Comparison of ENCODE assay signal across 24 mouse cellular contexts in genomic region chr19:45631584-45631983, GRCm38 (mm10). TPM values are rescaled to one million over a fixed set of nuclear protein-coding genes. Genes with fewer than 3 reads are reported as not detected.
DNase-seq lines count a peak whose midpoint lies in the region; ATAC-seq and TF ChIP-seq lines count a peak whose summit lies in the region.
"Had no signal": no experiment of that assay in that cellular context is flagged by ENCODE, and none has a peak within 500 bp of the region (broad histone marks: within the 10 kb centered on the region; RNA-seq: fewer than 3 reads in every experiment).

No protein-coding gene starts in this region.

- no peak overlapping the region for H3K4me3 ChIP-seq in embryonic facial prominence, embryonic 13.5 days
- no peak overlapping the region for H3K4me3 ChIP-seq in embryonic facial prominence, embryonic 10.5 days
- H3K4me3 ChIP-seq in heart, embryonic 16.5 days (ENCODE audit: low read length): no peak overlapping the region
- no peak overlapping the region for H3K4me3 ChIP-seq in liver, postnatal 0 days (ENCODE audit: low read depth, low read length)
- H3K4me3 ChIP-seq: embryonic facial prominence, embryonic 15.5 days; hindbrain, embryonic 10.5 days; layer of hippocampus, adult 2 months; limb, embryonic 15.5 days; neural tube, embryonic 13.5 days; stomach, embryonic 15.5 days had no signal

- H3K4me2 ChIP-seq in embryonic facial prominence, embryonic 13.5 days: no peak overlapping the region
- H3K4me2 ChIP-seq in heart, embryonic 16.5 days (ENCODE audit: low read depth, low read length): peak overlapping the region; percentile 23
- H3K4me2 ChIP-seq in liver, postnatal 0 days (ENCODE audit: low read depth, low read length): no peak overlapping the region
- H3K4me2 ChIP-seq: embryonic facial prominence, embryonic 15.5 days; limb, embryonic 15.5 days; neural tube, embryonic 13.5 days; stomach, embryonic 15.5 days had no signal

- H3K27ac ChIP-seq in embryonic facial prominence, embryonic 13.5 days: no peak overlapping the region
- H3K27ac ChIP-seq in embryonic facial prominence, embryonic 10.5 days (replicated peaks): no peak overlapping the region
- peak overlapping the region; percentile 74 for H3K27ac ChIP-seq in heart, embryonic 16.5 days (ENCODE audit: low read length)
- no peak overlapping the region for H3K27ac ChIP-seq in liver, postnatal 0 days (ENCODE audit: low read depth)
- H3K27ac ChIP-seq: embryonic facial prominence, embryonic 15.5 days; hindbrain, embryonic 10.5 days; kidney, postnatal 0 days; layer of hippocampus, adult 2 months; limb, embryonic 15.5 days; neural tube, embryonic 13.5 days; stomach, embryonic 15.5 days had no signal

- peaks cover 61% of the 10 kb centered on the region for H3K36me3 ChIP-seq in embryonic facial prominence, embryonic 13.5 days
- peaks cover 29% of the 10 kb centered on the region for H3K36me3 ChIP-seq in embryonic facial prominence, embryonic 10.5 days (replicated peaks)
- peaks cover 19% of the 10 kb centered on the region for H3K36me3 ChIP-seq in heart, embryonic 16.5 days (ENCODE audit: control insufficient read depth, insufficient read depth)
- H3K36me3 ChIP-seq in liver, postnatal 0 days (replicated peaks; ENCODE audit: insufficient read depth, low read length): peaks cover 13% of the 10 kb centered on the region
- H3K36me3 ChIP-seq: hindbrain, embryonic 10.5 days had no signal

- no peaks in the 10 kb centered on the region; the same call in 1 of the 2 replicates for H3K4me1 ChIP-seq in embryonic facial prominence, embryonic 13.5 days
- H3K4me1 ChIP-seq in embryonic facial prominence, embryonic 10.5 days: peaks cover 21% of the 10 kb centered on the region
- H3K4me1 ChIP-seq in heart, embryonic 16.5 days (ENCODE audit: control insufficient read depth, insufficient read depth, low read length): peaks cover 17% of the 10 kb centered on the region
- peaks cover 12% of the 10 kb centered on the region for H3K4me1 ChIP-seq in liver, postnatal 0 days (ENCODE audit: insufficient read depth)
- H3K4me1 ChIP-seq: embryonic facial prominence, embryonic 15.5 days; limb, embryonic 15.5 days; stomach, embryonic 15.5 days had no signal

- 0 out of 2 replicates have a peak overlapping the region, but pooled peaks have one; percentile 32 for H3K9ac ChIP-seq in embryonic facial prominence, embryonic 13.5 days
- H3K9ac ChIP-seq in heart, embryonic 16.5 days (ENCODE audit: low read length): peak overlapping the region; percentile 28; the same call in 1 of the 2 replicates
- no peak overlapping the region for H3K9ac ChIP-seq in liver, postnatal 0 days (replicated peaks)
- H3K9ac ChIP-seq: embryonic facial prominence, embryonic 15.5 days; limb, embryonic 15.5 days; neural tube, embryonic 13.5 days; stomach, embryonic 15.5 days had no signal

- no peak for DNase-seq in embryonic facial prominence, embryonic 10.5 days (ENCODE audit: low spot score)
- DNase-seq in heart, adult 8-10 months (ENCODE audit: low spot score): no peak
- peak; percentile 51 for DNase-seq in liver
- no peak for DNase-seq in liver, postnatal 0 days
- DNase-seq in right cerebral cortex, postnatal 14 days: no peak
- DNase-seq in cerebellum, adult 9-10 months: no peak
- DNase-seq: adrenal gland, adult 2 months; cerebellum, adult 11 months; cerebellum, postnatal 14 days; gastrocnemius, postnatal 36 days; kidney, adult 11 months; midbrain, embryonic 14.5 days; right cerebral cortex, postnatal 25 days had no signal

- H3K27me3 ChIP-seq in embryonic facial prominence, embryonic 13.5 days: no peaks in the 10 kb centered on the region
- H3K27me3 ChIP-seq in embryonic facial prominence, embryonic 10.5 days (replicated peaks; ENCODE audit: low read depth, poor library complexity, severe bottlenecking): no peaks in the 10 kb centered on the region
- no peaks in the 10 kb centered on the region for H3K27me3 ChIP-seq in heart, embryonic 16.5 days (ENCODE audit: control insufficient read depth, insufficient read depth, low read length)
- no peaks in the 10 kb centered on the region for H3K27me3 ChIP-seq in liver, postnatal 0 days (ENCODE audit: insufficient read depth, low read length)
- H3K27me3 ChIP-seq: embryonic facial prominence, embryonic 15.5 days; limb, embryonic 15.5 days; stomach, embryonic 15.5 days had no signal

- 44% methylated on average over 3 of the region's 3 CpGs for WGBS in embryonic facial prominence, embryonic 13.5 days
- 38% methylated on average over 3 of the region's 3 CpGs for WGBS in embryonic facial prominence, embryonic 10.5 days
- 9% methylated on average over 3 of the region's 3 CpGs for WGBS in heart, embryonic 16.5 days
- 19% methylated on average over 3 of the region's 3 CpGs for WGBS in liver, postnatal 0 days (ENCODE audit: insufficient replicate concordance)

- ATAC-seq in embryonic facial prominence, embryonic 13.5 days (ENCODE audit: insufficient number of reproducible peaks, insufficient read depth, low FRiP score, low TSS enrichment, low read depth): no peak
- ATAC-seq in heart, embryonic 16.5 days (replicated peaks; ENCODE audit: extremely low read depth, insufficient read depth, low FRiP score): peak; percentile 65
- ATAC-seq in liver, postnatal 0 days: peak; percentile 36
- ATAC-seq: forebrain, embryonic 16.5 days; lung, postnatal 0 days had no signal

- no peaks in the 10 kb centered on the region for H3K9me3 ChIP-seq in embryonic facial prominence, embryonic 13.5 days
- no peaks in the 10 kb centered on the region for H3K9me3 ChIP-seq in embryonic facial prominence, embryonic 10.5 days
- H3K9me3 ChIP-seq in heart, embryonic 16.5 days (replicated peaks; ENCODE audit: control insufficient read depth, low read length): no peaks in the 10 kb centered on the region
- H3K9me3 ChIP-seq in liver, postnatal 0 days (ENCODE audit: low read length): no peaks in the 10 kb centered on the region
- H3K9me3 ChIP-seq: embryonic facial prominence, embryonic 15.5 days; hindbrain, embryonic 10.5 days; limb, embryonic 15.5 days; neural tube, embryonic 13.5 days; stomach, embryonic 15.5 days had no signal

- TF ChIP-seq EP300 in liver, postnatal 0 days (IDR thresholded peaks at IDR 0.05; ENCODE audit: low read depth): no peak

- TF ChIP-seq CTCF in liver, postnatal 0 days (IDR thresholded peaks at IDR 0.05; ENCODE audit: low read depth): no peak

RNA-seq across cellular contexts. Expression of gene Fbxw4, which starts 28.5 kb away (rescaled TPM):
- polyA plus RNA-seq in embryonic facial prominence, embryonic 13.5 days (2015; fragmentation: Nextera tagmentation; extraction: Ambion mirVana): 6.2 and 6.9 TPM in 2 replicates
- 4.2 and 4.7 TPM in 2 replicates for polyA plus RNA-seq in embryonic facial prominence, embryonic 10.5 days (2016; fragmentation: Nextera tagmentation; extraction: Ambion mirVana)
- 4.5 and 7.1 TPM in 2 replicates for polyA plus RNA-seq in heart, embryonic 16.5 days (2015; fragmentation: Nextera tagmentation; extraction: Ambion mirVana)
- 10 to 100 TPM; 27.2 to 32.6 (median 31.2) TPM for total RNA-seq in heart, adult 8-10 months (2022)
- 2.2 and 3.0 TPM in 2 replicates for polyA plus RNA-seq in liver, postnatal 0 days (2015; fragmentation: Nextera tagmentation; extraction: Ambion mirVana)
